Mouse (Mus musculus) liver, embryonic 14.5 days (tissue): ENCODE measurements around the gene Homer2.

Experiments
- CTCF ChIP-seq: IDR thresholded peaks from 2 replicates; pipeline ENCODE4 v1.5.1; 2016; ENCODE audit warnings: antibody characterized with exemption, low read depth, control low read depth
- EP300 ChIP-seq: IDR thresholded peaks from 2 replicates; pipeline ENCODE4 v1.6.1; 2016; ENCODE audit warnings: antibody characterized with exemption, low read depth

- no peak for TF ChIP-seq CTCF
- TF ChIP-seq EP300: no peak
These were observed 22.5 kb upstream of the Homer2 start for GRCm38 (mm10) chr7:81729787-81730186.
